Mouse (Mus musculus) stomach, postnatal 0 days (tissue): Measurements from ENCODE around the gene Hoxd12.

ENCODE experiments used
- CTCF ChIP-seq: IDR thresholded peaks from 2 replicates; pipeline ENCODE4 v1.5.1; 2016; ENCODE audit warnings: antibody characterized with exemption, low read depth, mild to moderate bottlenecking, moderate library complexity
- EP300 ChIP-seq: optimal IDR thresholded peaks from 2 replicates; pipeline ENCODE3; 2016; ENCODE audit warnings: antibody characterized with exemption

- TF ChIP-seq CTCF = no peak
- TF ChIP-seq EP300 = no peak
Measured at GRCm38 (mm10) chr2:74726973-74727639, 52.3 kb downstream of the Hoxd12 start.
